Comparison of ENCODE assay signal across 8 mouse cellular contexts in the genomic region with DNA sequence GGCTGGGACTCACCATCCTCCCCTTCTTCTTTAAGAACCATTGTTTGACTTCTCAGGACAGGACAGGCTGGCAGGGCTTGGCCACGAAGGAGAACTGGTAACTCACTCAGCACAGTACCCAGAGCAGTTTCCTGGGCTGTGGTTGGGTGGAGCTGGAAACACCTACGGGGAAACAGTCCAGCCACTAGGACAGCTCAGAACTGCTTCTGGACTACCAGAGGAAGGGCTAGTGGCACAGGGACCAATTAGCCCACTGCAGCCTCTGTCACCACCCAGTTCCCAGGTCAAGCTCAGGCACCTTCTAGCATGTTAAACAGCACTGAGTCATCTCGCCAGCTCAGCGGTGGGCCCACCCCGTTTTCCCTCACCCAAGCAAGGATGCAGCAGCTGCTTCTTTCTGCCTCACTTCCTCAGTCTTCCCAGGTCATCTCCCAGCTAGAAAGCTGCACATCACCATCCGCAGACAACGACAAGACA. TPM values are rescaled to one million over a fixed set of nuclear protein-coding genes. Genes with fewer than 3 reads are reported as not detected.
DNase-seq lines count a peak whose midpoint lies in the region; ATAC-seq and TF ChIP-seq lines count a peak whose summit lies in the region.

No protein-coding gene starts in this region.

- peak in 1 of 2 experiments; percentile 47 for DNase-seq in cerebellum, adult 2 months
- DNase-seq in midbrain, embryonic 14.5 days = no peak
- DNase-seq in spleen, postnatal 36 days (ENCODE audit: low spot score in 2 of 2) = peak; percentile 51 to 56
- no peak for DNase-seq in ovary, adult 18-20 months (ENCODE audit: low spot score)
- no peak for DNase-seq in midbrain, embryonic 11.5 days (ENCODE audit: low spot score, missing footprints)

- no peak for ATAC-seq in cerebellum, adult (ENCODE audit: insufficient number of reproducible peaks, low FRiP score, low TSS enrichment)
- ATAC-seq in midbrain, embryonic 13.5 days = no peak
- ATAC-seq in midbrain, embryonic 14.5 days (ENCODE audit: low FRiP score, low TSS enrichment) = no peak
- peak; percentile 36 for ATAC-seq in intestine, embryonic 16.5 days
- no peak for ATAC-seq in midbrain, embryonic 11.5 days (ENCODE audit: low FRiP score)

- H3K27ac ChIP-seq in cerebellum, adult 2 months (ENCODE audit: insufficient read depth, low read length) = peak overlapping the region; percentile 64
- H3K27ac ChIP-seq in midbrain, embryonic 13.5 days = peak overlapping the region; percentile 7; the same call in 1 of the 2 replicates
- no peak overlapping the region for H3K27ac ChIP-seq in midbrain, embryonic 14.5 days (replicated peaks; ENCODE audit: low read depth, low read length)
- H3K27ac ChIP-seq in intestine, embryonic 16.5 days (ENCODE audit: low read length) = peak overlapping the region; percentile 55
- H3K27ac ChIP-seq in midbrain, embryonic 11.5 days (ENCODE audit: low read depth, low read length) = no peak overlapping the region

- no peaks in the 10 kb centered on the region for H3K36me3 ChIP-seq in midbrain, embryonic 13.5 days
- no peaks in the 10 kb centered on the region for H3K36me3 ChIP-seq in midbrain, embryonic 14.5 days (ENCODE audit: control insufficient read depth, insufficient read depth, low read length)
- no peaks in the 10 kb centered on the region for H3K36me3 ChIP-seq in intestine, embryonic 16.5 days (ENCODE audit: control insufficient read depth, insufficient read depth, low read length)
- no peaks in the 10 kb centered on the region for H3K36me3 ChIP-seq in midbrain, embryonic 11.5 days (ENCODE audit: control insufficient read depth, insufficient read depth, low read length)

- H3K9me3 ChIP-seq in midbrain, embryonic 13.5 days = no peaks in the 10 kb centered on the region
- H3K9me3 ChIP-seq in midbrain, embryonic 14.5 days (ENCODE audit: control insufficient read depth, low read length) = no peaks in the 10 kb centered on the region
- no peaks in the 10 kb centered on the region for H3K9me3 ChIP-seq in intestine, embryonic 16.5 days (ENCODE audit: control insufficient read depth, low read length)
- no peaks in the 10 kb centered on the region for H3K9me3 ChIP-seq in midbrain, embryonic 11.5 days (ENCODE audit: control insufficient read depth, low read length)

- peaks cover 52% of the 10 kb centered on the region for H3K4me1 ChIP-seq in cerebellum, adult 2 months (ENCODE audit: control insufficient read depth, insufficient read depth, low read length)
- peaks cover 54% of the 10 kb centered on the region for H3K4me1 ChIP-seq in midbrain, embryonic 13.5 days (replicated peaks)
- H3K4me1 ChIP-seq in midbrain, embryonic 14.5 days (ENCODE audit: control insufficient read depth, insufficient read depth, low read length) = peaks cover 40% of the 10 kb centered on the region
- H3K4me1 ChIP-seq in intestine, embryonic 16.5 days (ENCODE audit: control insufficient read depth, insufficient read depth, low read length) = peaks cover 51% of the 10 kb centered on the region
- peaks cover 21% of the 10 kb centered on the region for H3K4me1 ChIP-seq in midbrain, embryonic 11.5 days (ENCODE audit: control insufficient read depth, insufficient read depth, low read length)

- no peak overlapping the region for H3K9ac ChIP-seq in midbrain, embryonic 13.5 days (replicated peaks)
- no peak overlapping the region for H3K9ac ChIP-seq in midbrain, embryonic 14.5 days (replicated peaks; ENCODE audit: low read length)
- 0 out of 2 replicates have a peak overlapping the region, but pooled peaks have one; percentile 17 for H3K9ac ChIP-seq in intestine, embryonic 16.5 days (ENCODE audit: low read depth, low read length)
- H3K9ac ChIP-seq in midbrain, embryonic 11.5 days (ENCODE audit: low read length) = no peak overlapping the region

- TF ChIP-seq CTCF in cerebellum, adult 2 months (IDR thresholded peaks at IDR 0.05; ENCODE audit: borderline replicate concordance, insufficient read depth, low read depth, low read length) = no peak

- WGBS in cerebellum, adult 2 months = 31% methylated on average over 7 of the region's 7 CpGs
- 74% methylated on average over 7 of the region's 7 CpGs for WGBS in midbrain, embryonic 13.5 days
- 69% methylated on average over 7 of the region's 7 CpGs for WGBS in midbrain, embryonic 14.5 days
- 52% methylated on average over 7 of the region's 7 CpGs for WGBS in intestine, embryonic 16.5 days
- 74% methylated on average over 7 of the region's 7 CpGs for WGBS in midbrain, embryonic 11.5 days

- H3K4me3 ChIP-seq in cerebellum, adult 2 months (replicated peaks; ENCODE audit: insufficient read depth, low read depth, low read length) = no peak overlapping the region
- no peak overlapping the region for H3K4me3 ChIP-seq in midbrain, embryonic 13.5 days (replicated peaks)
- H3K4me3 ChIP-seq in midbrain, embryonic 14.5 days (replicated peaks; ENCODE audit: low read depth, low read length) = no peak overlapping the region
- H3K4me3 ChIP-seq in intestine, embryonic 16.5 days (ENCODE audit: low read length) = no peak overlapping the region
- H3K4me3 ChIP-seq in midbrain, embryonic 11.5 days (ENCODE audit: low read depth, low read length) = no peak overlapping the region

- no peak overlapping the region for H3K4me2 ChIP-seq in midbrain, embryonic 13.5 days (replicated peaks)
- H3K4me2 ChIP-seq in midbrain, embryonic 14.5 days (ENCODE audit: low read length) = no peak overlapping the region
- no peak overlapping the region for H3K4me2 ChIP-seq in intestine, embryonic 16.5 days (ENCODE audit: low read depth, low read length)
- no peak overlapping the region for H3K4me2 ChIP-seq in midbrain, embryonic 11.5 days

- no peaks in the 10 kb centered on the region for H3K27me3 ChIP-seq in cerebellum, adult 2 months (ENCODE audit: control insufficient read depth, insufficient read depth, low read length)
- no peaks in the 10 kb centered on the region for H3K27me3 ChIP-seq in midbrain, embryonic 13.5 days
- H3K27me3 ChIP-seq in midbrain, embryonic 14.5 days (ENCODE audit: control insufficient read depth, insufficient read depth, low read length) = no peaks in the 10 kb centered on the region
- no peaks in the 10 kb centered on the region for H3K27me3 ChIP-seq in intestine, embryonic 16.5 days (replicated peaks; ENCODE audit: control insufficient read depth, insufficient read depth, low read length)
- H3K27me3 ChIP-seq in midbrain, embryonic 11.5 days (ENCODE audit: control insufficient read depth, insufficient read depth, low read length) = no peaks in the 10 kb centered on the region

- no peak for TF ChIP-seq POLR2A in cerebellum, adult 2 months (IDR thresholded peaks at IDR 0.05; ENCODE audit: borderline replicate concordance, insufficient read depth, low read length)

RNA-seq across cellular contexts. Expression of a gene that starts 35.7 kb away (rescaled TPM):
- polyA plus RNA-seq in cerebellum, adult 2 months (2012; rRNA removed) = 89.8 and 93.9 TPM in 2 replicates
- 22.3 and 30.7 TPM in 2 replicates for polyA plus RNA-seq in midbrain, embryonic 13.5 days (2015; fragmentation: Nextera tagmentation; extraction: Ambion mirVana)
- 23.3 and 33.3 TPM in 2 replicates for polyA plus RNA-seq in midbrain, embryonic 14.5 days (2014; fragmentation: Nextera tagmentation; extraction: Ambion mirVana)
- 9.6 and 9.8 TPM in 2 replicates for polyA plus RNA-seq in intestine, embryonic 16.5 days (2015; fragmentation: Nextera tagmentation; extraction: Ambion mirVana)
- 12.3 and 12.8 TPM in 2 replicates for polyA plus RNA-seq in midbrain, embryonic 11.5 days (2014; fragmentation: Nextera tagmentation; extraction: Ambion mirVana)

Comparison
In these comparisons a context has a peak if more than half of its experiments do, and no peak if none do; other contexts are left out.
1. H3K27ac ChIP-seq: peak in cerebellum, adult 2 months (single experiment), midbrain, embryonic 13.5 days (single experiment) and intestine, embryonic 16.5 days (single experiment); none in midbrain, embryonic 14.5 days (single experiment) and midbrain, embryonic 11.5 days (single experiment).
2. DNase-seq: peak in spleen, postnatal 36 days (2 of 2); none in midbrain, embryonic 14.5 days (single experiment), ovary, adult 18-20 months (single experiment) and midbrain, embryonic 11.5 days (single experiment).